Mouse (Mus musculus) heart, postnatal 0 days (tissue): ENCODE results near the gene Hspb7. TPM values are rescaled to one million over a fixed set of nuclear protein-coding genes. Genes with fewer than 3 reads are reported as not detected.

Experiments
- ATAC-seq: fragments of 200-750 bp; cut with Nextera tagmentation; 2 replicates; pipeline ENCODE4 v1.8.0; 2017; ENCODE audit warnings: low read depth, moderate number of reproducible peaks, moderate library complexity; ENCODE audit not compliant: insufficient read depth
- DNase-seq: peaks from one replicate; pipeline ENCODE4 v3.0.0-alpha.2; 2016; ENCODE audit warnings: low spot score
- H3K27ac ChIP-seq: fragments of 300-500 bp; sonication (generic); 2 replicates; pipeline ENCODE4 v1.5.1; 2014; ENCODE audit warnings: low read depth, mild to moderate bottlenecking
- H3K27me3 ChIP-seq: fragments of 300-500 bp; sonication (generic); 2 replicates; pipeline ENCODE4 v1.6.1; 2014; ENCODE audit warnings: low read length, mixed read lengths; ENCODE audit not compliant: control insufficient read depth, insufficient read depth
- H3K36me3 ChIP-seq: fragments of 300-500 bp; sonication (generic); replicated peaks from 2 replicates; pipeline ENCODE4 v1.6.1; 2014; ENCODE audit warnings: low read length, mixed read lengths; ENCODE audit not compliant: control insufficient read depth, insufficient read depth
- H3K4me1 ChIP-seq: fragments of 300-500 bp; sonication (generic); 2 replicates; pipeline ENCODE4 v1.6.1; 2014; ENCODE audit warnings: antibody characterized with exemption; ENCODE audit not compliant: control insufficient read depth, insufficient read depth
- H3K4me2 ChIP-seq: fragments of 300-500 bp; sonication (generic); 2 replicates; pipeline ENCODE4 v1.6.1; 2014; ENCODE audit warnings: low read depth, mild to moderate bottlenecking, low read length, moderate library complexity
- H3K4me3 ChIP-seq: fragments of 300-500 bp; sonication (generic); 2 replicates; pipeline ENCODE4 v1.5.1; 2014; ENCODE audit warnings: low read depth, low read length
- H3K9ac ChIP-seq: fragments of 300-500 bp; sonication (generic); replicated peaks from 2 replicates; pipeline ENCODE4 v1.6.1; 2014; ENCODE audit warnings: low read depth, low read length, mixed read lengths
- H3K9me3 ChIP-seq: fragments of 300-500 bp; sonication (generic); replicated peaks from 2 replicates; pipeline ENCODE4 v1.6.1; 2016; ENCODE audit warnings: low read length; ENCODE audit not compliant: control insufficient read depth
- CTCF ChIP-seq: IDR thresholded peaks from 2 replicates; pipeline ENCODE4 v1.5.1; 2016; ENCODE audit warnings: antibody characterized with exemption, control low read depth, low read depth
- EP300 ChIP-seq: IDR thresholded peaks from 2 replicates; pipeline ENCODE4 v1.6.1; 2016; ENCODE audit warnings: antibody characterized with exemption, low read depth
- WGBS: fragments of 180-500 bp; shearing (Covaris S2); extraction: QIAGEN DNeasy Blood & Tissue Kit; methylation state at CpG from one replicate; pipeline ENCODE4 v1.1.7; 2014; 5-methylcytosine and 5-hydroxymethylcytosine counted together
- polyA plus RNA-seq: library from polyadenylated mRNA; unstranded; fragments of >200 nt; fragmentation: Nextera tagmentation; extraction: Ambion mirVana; gene quantifications from 2 replicates; pipeline ENCODE4 v1.2.1, GENCODE M21; 2015
- total RNA-seq: library from RNA; depleted of rRNA; stranded (reverse); fragments of >200 nt; gene quantifications from 2 replicates; pipeline ENCODE4 v1.2.3, GENCODE M21; 2014; ENCODE audit warnings: low replicate concordance

Gene Hspb7
- total and polyA plus RNA-seq, 2 experiments from 2014 or later: 195 to 556 TPM

GRCm38 (mm10) chr4:141425484-141426479, 5.2 kb downstream of the Hspb7 start:
- DNase-seq: peak; percentile 91
- H3K4me3 ChIP-seq: peak overlapping the region; percentile 83

GRCm38 (mm10) chr4:141426796-141427745, 6.5 kb downstream of the Hspb7 start:
- Histone ChIP-seq H3K4me2 (peak overlapping the region; percentile 77; the same call in 1 of the 2 replicates), H3K9me3 (no peaks in the 10 kb centered on the region), H3K27me3 (no peaks in the 10 kb centered on the region), H3K4me3 (no peak overlapping the region), H3K4me1 (peaks cover 20% of the 10 kb centered on the region; the same call in 1 of the 2 replicates), H3K36me3 (peaks cover 16% of the 10 kb centered on the region), H3K9ac (peak overlapping the region; percentile 37; the same call in 1 of the 2 replicates), H3K27ac (peak overlapping the region; percentile 99)
- ATAC-seq: no peak
- whole genome bisulfite sequencing: 47% methylated on average over 10 of the region's 10 CpGs
- TF ChIP-seq CTCF (no peak), EP300 (peak; percentile 40; the same call in 1 of the 2 replicates)
- peak; percentile 40 for DNase-seq

More at GRCm38 (mm10) chr4:141425484-141426479, 5.2 kb downstream of the Hspb7 start:
- peaks cover 26% of the 10 kb centered on the region for H3K4me1 ChIP-seq
- ATAC-seq: peak; percentile 66
- peaks cover 16% of the 10 kb centered on the region for H3K36me3 ChIP-seq
- H3K27ac ChIP-seq: peak overlapping the region; percentile 99
- H3K9me3 ChIP-seq: no peaks in the 10 kb centered on the region
- TF ChIP-seq CTCF: peak; percentile 20; the same call in 1 of the 2 replicates
- TF ChIP-seq EP300: peak; percentile 97
- H3K27me3 ChIP-seq: no peaks in the 10 kb centered on the region
- H3K4me2 ChIP-seq: peak overlapping the region; percentile 77
- peak overlapping the region; percentile 99 for H3K9ac ChIP-seq
- 2% methylated on average over 36 of the region's 36 CpGs for WGBS

GRCm38 (mm10) chr4:141427921-141428320, 7.3 kb downstream of the Hspb7 start:
- H3K27ac ChIP-seq: 0 out of 2 replicates have a peak overlapping the region, but pooled peaks have one; percentile 99
- H3K27me3 ChIP-seq: no peaks in the 10 kb centered on the region
- H3K9me3 ChIP-seq: no peaks in the 10 kb centered on the region
- H3K36me3 ChIP-seq: peaks cover 14% of the 10 kb centered on the region
- no peak for TF ChIP-seq CTCF
- H3K4me2 ChIP-seq: no peak overlapping the region
- H3K4me3 ChIP-seq: no peak overlapping the region
- ATAC-seq (no peak), DNase-seq (peak; percentile 7)
- 83% methylated on average over 13 of the region's 13 CpGs for WGBS
- peaks cover 20% of the 10 kb centered on the region; the same call in 1 of the 2 replicates for H3K4me1 ChIP-seq
- no peak overlapping the region for H3K9ac ChIP-seq

GRCm38 (mm10) chr4:141429381-141429780, 8.8 kb downstream of the Hspb7 start:
- 67% methylated on average over 6 of the region's 6 CpGs for WGBS
- Histone ChIP-seq H3K4me1 (peaks cover 13% of the 10 kb centered on the region; the same call in 1 of the 2 replicates), H3K9me3 (no peaks in the 10 kb centered on the region), H3K4me2 (no peak overlapping the region), H3K27ac (peak overlapping the region; percentile 35; the same call in 1 of the 2 replicates), H3K4me3 (no peak overlapping the region), H3K27me3 (no peaks in the 10 kb centered on the region), H3K9ac (no peak overlapping the region), H3K36me3 (peaks cover under 1% of the 10 kb centered on the region; the same call in 1 of the 2 replicates)
- TF ChIP-seq CTCF (no peak), EP300 (0 out of 2 replicates have a peak, but pooled peaks have one; percentile 29)
- ATAC-seq (no peak), DNase-seq (no peak)

- 43% methylated on average over 9 of the region's 9 CpGs for WGBS
- Histone ChIP-seq H3K36me3 (no peaks in the 10 kb centered on the region), H3K4me1 (0 out of 2 replicates have a peak, but pooled peaks cover 13% of the 10 kb centered on the region), H3K4me2 (no peak overlapping the region), H3K4me3 (no peak overlapping the region), H3K9ac (no peak overlapping the region), H3K27me3 (no peaks in the 10 kb centered on the region), H3K9me3 (no peaks in the 10 kb centered on the region), H3K27ac (0 out of 2 replicates have a peak overlapping the region, but pooled peaks have one; percentile 35)
- no peak for ATAC-seq
- DNase-seq: peak; percentile 76
- TF ChIP-seq CTCF (peak; percentile 73), EP300 (no peak)
These were observed 9.3 kb downstream of the Hspb7 start for GRCm38 (mm10) chr4:141429847-141430246.
